Mouse (Mus musculus) heart, postnatal 14 days (tissue): ENCODE data around the gene Slc31a2. TPM values are rescaled to one million over a fixed set of nuclear protein-coding genes. Genes with fewer than 3 reads are reported as not detected.

Experiments used
- DNase-seq, 2 experiments: peaks; one replicate each; pipeline ENCODE4 v3.0.0; 2021 to 2022
- intact Hi-C: fragments of 180-260 bp; cut with DNase I; formaldehyde crosslinking; loops from one replicate; pipeline ENCODE4 v1.15.1; 2025
- total RNA-seq, 2 experiments: library from RNA; stranded (reverse); gene quantifications; 2 replicates each; pipeline ENCODE4 v1.2.3; 2021

Slc31a2 gene
- total RNA-seq, 2 experiments from 2014 or later, result 16.2 to 17.2 TPM

- DNase-seq, result no peak
- intact Hi-C loops, result no loop called here
Observed at GRCm38 (mm10) chr4:62277222-62277621, 14.9 kb downstream of the Slc31a2 start.

DNA sequence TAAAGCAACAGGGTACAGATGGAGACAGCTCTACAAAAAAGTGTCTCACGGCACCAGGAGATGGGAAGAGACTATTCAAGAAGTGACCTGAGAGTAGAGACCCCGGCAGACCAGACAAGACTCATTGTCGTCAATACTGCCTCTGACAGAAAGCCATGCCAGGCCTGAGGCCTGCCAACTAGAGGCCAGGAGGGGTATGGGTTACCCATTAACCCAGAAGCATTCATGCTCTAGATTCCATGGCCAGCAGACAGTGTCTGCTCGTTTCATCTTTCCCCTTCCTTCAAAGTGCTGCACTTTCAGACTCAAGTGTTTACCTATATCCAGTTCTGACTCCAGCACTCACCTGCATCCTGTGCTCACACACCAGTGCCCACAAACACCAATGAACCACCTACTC lies 15.7 kb downstream of the Slc31a2 start:
- intact Hi-C loops, result no loop called here
- DNase-seq, result no peak

DNA sequence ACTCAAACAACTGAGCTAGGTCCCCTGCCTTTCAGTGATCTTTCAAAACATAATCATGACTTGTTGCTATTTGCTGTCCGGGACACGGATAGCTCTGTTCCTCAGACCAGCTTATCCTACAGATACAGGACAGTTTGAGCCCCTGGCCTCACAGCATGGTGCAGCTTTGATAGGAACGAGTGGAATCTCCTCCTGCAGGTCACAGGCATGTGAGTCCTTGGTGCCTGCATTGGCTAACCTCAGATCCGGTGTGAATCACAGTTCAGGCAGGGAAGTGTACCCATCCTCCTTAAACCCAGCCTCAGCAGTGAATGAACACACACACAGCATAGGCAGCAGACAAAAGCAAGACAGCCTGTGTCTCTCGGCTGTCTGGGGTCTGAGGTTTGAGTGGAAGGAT lies 19.0 kb downstream of the Slc31a2 start:
- intact Hi-C loops, result no loop called here
- no peak for DNase-seq

GRCm38 (mm10) chr4:62282969-62283368 lies 20.6 kb downstream of the Slc31a2 start:
- intact Hi-C loops, result no loop called here
- no peak for DNase-seq

DNA sequence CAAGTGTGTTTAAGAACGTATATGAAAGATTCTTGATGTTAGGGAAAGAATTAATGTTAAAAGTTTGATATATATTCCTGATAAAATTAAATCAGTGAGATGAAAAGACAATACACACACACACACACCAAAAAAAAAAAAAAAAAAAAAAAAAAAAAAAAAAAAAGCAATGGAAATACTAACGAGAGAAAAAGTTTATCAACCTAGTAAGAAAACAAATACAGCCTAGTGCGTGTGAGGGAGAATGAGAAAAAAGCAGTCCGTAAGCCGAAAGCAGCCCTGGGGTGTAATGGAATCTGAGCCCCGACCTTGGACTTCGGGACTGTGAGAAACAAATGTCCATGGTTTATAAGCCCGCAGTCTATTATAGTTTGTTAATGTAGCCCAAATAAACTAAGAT lies 23.2 kb downstream of the Slc31a2 start:
- intact Hi-C loops, result loop anchor here (5.0 kb wide), 1 partner anchor 122 kb away; the partner anchor contains the start of genes Cdc26 and Prpf4
- DNase-seq, result no peak

GRCm38 (mm10) chr4:62286257-62286991 lies 24.1 kb downstream of the Slc31a2 start:
- intact Hi-C loops, result loop anchor here (5.0 kb wide), 1 partner anchor 121 kb away; the partner anchor contains the start of genes Cdc26 and Prpf4
- DNase-seq, result peak; percentile 78 to 83

- intact Hi-C loops, result loop anchor here (5.0 kb wide), 1 partner anchor 120 kb away; the partner anchor contains the start of genes Cdc26 and Prpf4
Observed at GRCm38 (mm10) chr4:62286992-62287900, 24.9 kb downstream of the Slc31a2 start.

GRCm38 (mm10) chr4:62289226-62289625 lies 26.9 kb downstream of the Slc31a2 start:
- intact Hi-C loops, result loop anchor here (5.0 kb wide), 1 partner anchor 118 kb away; the partner anchor contains the start of genes Cdc26 and Prpf4
- peak in 1 of 2 experiments; percentile 2 for DNase-seq

More at GRCm38 (mm10) chr4:62286992-62287900, 24.9 kb downstream of the Slc31a2 start:
- DNase-seq, result peak in 1 of 2 experiments; percentile 10

DNA sequence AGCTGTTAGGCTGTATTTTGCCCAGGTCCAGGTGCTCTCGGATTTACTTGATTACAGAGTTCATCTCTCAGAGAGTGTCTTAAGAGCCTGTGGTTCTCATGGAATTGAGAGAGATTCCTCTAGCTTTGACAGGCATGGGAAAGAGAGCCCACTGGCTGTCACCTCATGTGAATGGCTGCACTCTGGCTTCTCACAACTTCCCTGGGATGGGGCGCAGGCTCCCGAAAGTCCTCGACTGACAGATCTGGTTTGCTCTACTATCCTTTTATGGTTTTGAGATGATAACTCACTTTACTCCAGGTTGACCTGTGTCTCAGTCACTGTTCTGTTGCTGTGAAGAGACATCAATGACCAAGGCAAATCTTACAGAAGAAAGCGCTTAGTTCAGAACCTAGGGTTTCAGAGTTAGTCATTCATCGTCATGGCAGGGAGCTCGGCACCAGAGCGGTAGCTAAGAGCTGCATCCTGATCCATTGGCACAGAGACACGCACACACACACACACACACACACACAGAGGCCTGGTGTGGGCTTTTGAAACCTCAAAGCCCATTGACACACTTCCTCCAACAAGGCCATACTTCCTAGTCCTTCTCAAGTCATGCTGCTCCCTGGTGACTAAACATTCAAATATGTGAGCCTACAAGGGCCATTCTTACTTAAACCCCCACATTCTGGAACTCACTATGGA lies 28.6 kb downstream of the Slc31a2 start:
- DNase-seq, result peak in 1 of 2 experiments; percentile 0
- intact Hi-C loops, result no loop called here

DNA sequence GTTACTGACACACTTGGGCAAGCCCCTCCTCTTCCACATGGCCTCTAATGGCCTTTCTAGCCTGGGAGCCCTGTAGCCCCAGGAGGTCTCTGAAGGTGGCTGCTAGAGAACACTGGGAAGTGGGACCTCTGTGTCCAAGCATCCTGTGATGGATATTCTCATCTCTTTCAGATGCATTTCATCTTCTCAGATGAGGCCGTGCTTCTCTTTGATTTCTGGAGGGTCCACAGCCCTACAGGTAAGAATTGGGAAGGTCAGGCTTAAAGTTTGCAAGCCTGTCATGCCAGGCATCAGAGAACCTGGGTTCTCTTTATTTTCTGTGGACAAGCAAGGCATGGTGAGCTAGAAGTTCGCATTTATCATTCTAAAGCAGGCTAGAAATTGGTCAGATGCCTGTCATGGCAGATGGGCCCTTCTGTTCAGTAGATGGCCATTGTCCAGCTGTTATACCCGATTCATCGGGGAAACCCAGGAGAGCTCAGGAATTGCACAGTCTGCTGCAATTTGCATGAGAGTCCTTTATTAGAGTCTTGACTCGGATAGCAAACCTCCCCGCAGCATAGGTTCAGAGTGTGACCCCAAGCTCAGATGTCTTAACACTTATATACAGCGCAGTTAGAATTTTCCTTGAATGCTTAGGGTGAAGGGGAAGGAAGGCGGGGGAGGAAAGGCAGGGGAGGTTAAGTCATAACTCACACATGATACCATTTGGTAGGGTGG lies 30.3 kb downstream of the Slc31a2 start:
- intact Hi-C loops, result no loop called here
- peak in 1 of 2 experiments; percentile 0 for DNase-seq

GRCm38 (mm10) chr4:62293219-62293861 lies 31.0 kb downstream of the Slc31a2 start:
- DNase-seq, result peak in 1 of 2 experiments; percentile 0
- intact Hi-C loops, result no loop called here

DNA sequence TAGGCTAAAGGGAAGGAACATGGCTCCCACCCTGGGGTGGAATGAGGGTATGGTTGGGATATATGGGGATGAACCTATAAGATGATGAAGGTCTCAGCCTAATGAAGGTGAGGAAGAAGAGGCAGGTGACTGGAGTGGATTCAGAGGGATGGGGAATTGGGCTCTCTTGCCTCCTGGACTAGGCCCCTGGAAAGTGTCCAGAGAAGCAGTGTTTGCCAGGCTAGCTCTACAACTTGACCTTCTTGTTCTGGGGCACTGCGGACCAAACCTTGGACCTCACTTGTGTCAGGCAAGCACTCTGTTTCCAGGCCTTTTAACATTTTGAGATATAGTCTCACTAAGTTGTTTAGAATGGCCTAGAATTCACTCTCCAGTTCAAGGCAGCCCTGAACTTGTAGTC lies 32.4 kb downstream of the Slc31a2 start:
- intact Hi-C loops, result no loop called here
- DNase-seq, result no peak

GRCm38 (mm10) chr4:62297280-62298130 lies 35.1 kb downstream of the Slc31a2 start:
- DNase-seq, result no peak
- intact Hi-C loops, result no loop called here

GRCm38 (mm10) chr4:62300001-62300400 lies 37.6 kb downstream of the Slc31a2 start:
- intact Hi-C loops, result no loop called here
- no peak for DNase-seq

DNA sequence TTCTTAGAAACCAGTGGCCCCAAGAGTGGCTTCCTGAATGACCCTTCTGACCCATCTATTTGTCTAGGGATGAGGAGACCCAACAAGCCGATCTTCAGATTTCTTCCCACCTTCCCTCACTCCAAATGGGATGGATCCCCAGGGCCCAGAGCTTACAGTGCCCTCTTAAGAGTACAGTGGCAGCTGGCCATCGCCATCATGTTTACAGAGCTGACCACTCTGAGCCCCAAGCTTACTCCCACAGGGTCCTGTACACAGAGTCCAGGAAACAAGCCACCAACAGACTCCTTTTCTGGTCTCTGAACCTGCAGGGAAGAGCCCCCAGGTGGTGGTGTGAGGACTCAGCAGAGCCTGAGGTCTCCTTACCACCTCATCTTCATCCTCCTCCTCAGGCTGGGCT lies 40.4 kb downstream of the Slc31a2 start:
- intact Hi-C loops, result no loop called here

DNA sequence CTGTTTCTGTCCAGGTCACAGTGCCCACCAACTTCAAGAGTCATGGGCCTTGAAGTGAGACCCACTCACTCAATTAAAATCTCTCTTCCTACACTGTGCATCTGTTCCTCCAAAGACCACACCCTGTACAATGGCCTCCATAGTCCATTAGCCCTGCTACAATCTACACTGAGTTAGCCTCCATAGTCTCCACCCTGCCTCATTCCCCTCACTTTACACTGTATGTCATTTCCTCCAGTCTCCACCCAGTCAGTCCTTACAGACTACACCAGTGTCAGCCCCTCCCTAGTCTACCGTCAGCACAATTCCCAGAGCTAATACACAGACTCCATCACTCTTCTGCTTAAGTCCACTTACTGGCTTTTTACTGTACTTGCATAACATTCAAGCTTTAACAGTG lies 40.9 kb downstream of the Slc31a2 start:
- intact Hi-C loops, result no loop called here
- DNase-seq, result no peak

More for the DNA sequence above, 40.4 kb downstream of the Slc31a2 start:
- no peak for DNase-seq

- intact Hi-C loops, result no loop called here
Observed at GRCm38 (mm10) chr4:62306301-62306700, 43.9 kb downstream of the Slc31a2 start.

DNA sequence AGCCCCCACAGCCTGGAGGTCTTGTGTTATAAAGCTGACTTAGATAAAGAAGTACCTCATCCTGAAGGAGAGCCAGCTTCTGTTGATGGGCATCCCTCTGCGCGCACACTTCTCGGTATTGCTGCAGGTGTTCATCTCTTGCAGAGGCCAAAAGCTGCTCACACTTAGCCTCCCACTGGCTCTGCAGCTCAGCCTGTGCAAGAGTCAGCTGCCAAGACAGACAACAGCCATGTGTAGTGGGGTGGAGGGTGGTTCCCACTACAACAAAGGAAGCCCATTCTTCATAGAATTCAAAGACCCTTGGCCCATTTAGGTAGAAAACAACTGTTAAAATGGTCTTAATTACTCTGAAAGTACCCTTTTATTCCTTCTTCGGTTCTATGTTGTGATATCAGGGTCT lies 44.5 kb downstream of the Slc31a2 start:
- intact Hi-C loops, result no loop called here
- no peak for DNase-seq

More at GRCm38 (mm10) chr4:62306301-62306700, 43.9 kb downstream of the Slc31a2 start:
- DNase-seq, result no peak
